Mouse (Mus musculus) midbrain, embryonic 11.5 days (tissue): ENCODE measurements around the gene Ppp1r12a. TPM values are rescaled to one million over a fixed set of nuclear protein-coding genes. Genes with fewer than 3 reads are reported as not detected.
"Not testable (repeated sequence)": the region's sequence is repeated elsewhere in the genome, so short reads cannot be mapped to it uniquely, and the experiment has no call there.

Source experiments
- ATAC-seq: fragments of 200-750 bp; cut with Nextera tagmentation; 2 replicates; pipeline ENCODE4 v1.8.0; 2017; ENCODE audit warnings: moderate TSS enrichment, moderate library complexity; ENCODE audit not compliant: low FRiP score
- DNase-seq: peaks from one replicate; pipeline ENCODE4 v3.0.0; 2015; ENCODE audit warnings: low spot score; ENCODE audit errors: missing footprints
- H3K27ac ChIP-seq: fragments of 300-500 bp; sonication (generic); 2 replicates; pipeline ENCODE4 v1.5.1; 2014; ENCODE audit warnings: low read depth, low read length
- H3K27me3 ChIP-seq: fragments of 300-500 bp; sonication (generic); 2 replicates; pipeline ENCODE4 v1.6.1; 2014; ENCODE audit warnings: mild to moderate bottlenecking, low read length, moderate library complexity, mixed read lengths; ENCODE audit not compliant: control insufficient read depth, insufficient read depth
- H3K36me3 ChIP-seq: fragments of 300-500 bp; sonication (generic); 2 replicates; pipeline ENCODE4 v1.6.1; 2014; ENCODE audit warnings: mild to moderate bottlenecking, low read length, moderate library complexity, mixed read lengths; ENCODE audit not compliant: control insufficient read depth, insufficient read depth
- H3K4me1 ChIP-seq: fragments of 300-500 bp; sonication (generic); 2 replicates; pipeline ENCODE4 v1.6.1; 2014; ENCODE audit warnings: low read length; ENCODE audit not compliant: control insufficient read depth, insufficient read depth
- H3K4me2 ChIP-seq: fragments of 300-500 bp; sonication (generic); 2 replicates; pipeline ENCODE4 v1.6.1; 2014; ENCODE audit warnings: mild to moderate bottlenecking, moderate library complexity
- H3K4me3 ChIP-seq: fragments of 300-500 bp; sonication (generic); 2 replicates; pipeline ENCODE4 v1.5.1; 2014; ENCODE audit warnings: low read depth, low read length
- H3K9ac ChIP-seq: fragments of 300-500 bp; sonication (generic); 2 replicates; pipeline ENCODE4 v1.6.1; 2014; ENCODE audit warnings: low read length
- H3K9me3 ChIP-seq: fragments of 300-500 bp; sonication (generic); 2 replicates; pipeline ENCODE4 v1.6.1; 2016; ENCODE audit warnings: low read length; ENCODE audit not compliant: control insufficient read depth
- WGBS: fragments of 180-500 bp; shearing (Covaris S2); extraction: QIAGEN DNeasy Blood & Tissue Kit; methylation state at CpG from one replicate; pipeline ENCODE4 v1.1.7; 2014; 5-methylcytosine and 5-hydroxymethylcytosine counted together
- polyA plus RNA-seq: library from polyadenylated mRNA; unstranded; fragments of >200 nt; fragmentation: Nextera tagmentation; extraction: Ambion mirVana; gene quantifications from 2 replicates; pipeline ENCODE4 v1.2.1, GENCODE M21; 2014

Ppp1r12a gene
- polyA plus RNA-seq, 1 experiment from 2014 or later: 78.6 TPM

- no peaks in the 10 kb centered on the region for H3K4me1 ChIP-seq
- no peak overlapping the region for H3K4me2 ChIP-seq
- WGBS: 95% methylated on average over 27 of the region's 27 CpGs
- no peaks in the 10 kb centered on the region for H3K9me3 ChIP-seq
- ATAC-seq (no peak), DNase-seq (no peak)
- no peak overlapping the region for H3K27ac ChIP-seq
- no peaks in the 10 kb centered on the region for H3K27me3 ChIP-seq
- no peak overlapping the region for H3K4me3 ChIP-seq
- 0 out of 2 replicates have a peak, but pooled peaks cover 2% of the 10 kb centered on the region for H3K36me3 ChIP-seq
- H3K9ac ChIP-seq: no peak overlapping the region
These were observed 102.6 kb downstream of the Ppp1r12a start for GRCm38 (mm10) chr10:108264641-108265040.

GRCm38 (mm10) chr10:108271201-108271600 is 109.2 kb downstream of the Ppp1r12a start:
- peaks cover 2% of the 10 kb centered on the region; the same call in 1 of the 2 replicates for H3K36me3 ChIP-seq
- no peak overlapping the region for H3K27ac ChIP-seq
- 75% methylated on average over 7 of the region's 7 CpGs for WGBS
- H3K9me3 ChIP-seq: no peaks in the 10 kb centered on the region
- H3K9ac ChIP-seq: no peak overlapping the region
- H3K27me3 ChIP-seq: no peaks in the 10 kb centered on the region
- ATAC-seq: peak; percentile 57; the same call in 1 of the 2 replicates
- H3K4me3 ChIP-seq: no peak overlapping the region
- H3K4me2 ChIP-seq: no peak overlapping the region
- no peaks in the 10 kb centered on the region for H3K4me1 ChIP-seq
- DNase-seq: no peak

- ATAC-seq: peak; percentile 66; the same call in 1 of the 2 replicates
- no peaks in the 10 kb centered on the region for H3K9me3 ChIP-seq
- 48% methylated on average over 6 of the region's 6 CpGs for WGBS
- peaks cover 4% of the 10 kb centered on the region; the same call in 1 of the 2 replicates for H3K36me3 ChIP-seq
- DNase-seq: no peak
- no peaks in the 10 kb centered on the region for H3K27me3 ChIP-seq
- no peak overlapping the region for H3K9ac ChIP-seq
- H3K27ac ChIP-seq: no peak overlapping the region
- no peak overlapping the region for H3K4me3 ChIP-seq
- H3K4me1 ChIP-seq: no peaks in the 10 kb centered on the region
- no peak overlapping the region for H3K4me2 ChIP-seq
These were observed 114.7 kb downstream of the Ppp1r12a start for GRCm38 (mm10) chr10:108276678-108277077.

GRCm38 (mm10) chr10:108277198-108277597 is 115.2 kb downstream of the Ppp1r12a start:
- no peak overlapping the region for H3K4me3 ChIP-seq
- H3K9me3 ChIP-seq: no peaks in the 10 kb centered on the region
- ATAC-seq (no peak), DNase-seq (no peak)
- no peaks in the 10 kb centered on the region for H3K27me3 ChIP-seq
- WGBS: 83% methylated on average over 7 of the region's 7 CpGs
- no peak overlapping the region for H3K4me2 ChIP-seq
- peaks cover 4% of the 10 kb centered on the region; the same call in 1 of the 2 replicates for H3K36me3 ChIP-seq
- no peaks in the 10 kb centered on the region for H3K4me1 ChIP-seq
- no peak overlapping the region for H3K27ac ChIP-seq
- H3K9ac ChIP-seq: no peak overlapping the region

GRCm38 (mm10) chr10:108281099-108281498 is 119.1 kb downstream of the Ppp1r12a start:
- WGBS: 100% methylated on average over 2 of the region's 5 CpGs
- H3K27me3 ChIP-seq, ATAC-seq, H3K9me3 ChIP-seq, H3K4me2 ChIP-seq, H3K9ac ChIP-seq, H3K36me3 ChIP-seq, DNase-seq, H3K4me3 ChIP-seq, H3K27ac ChIP-seq, H3K4me1 ChIP-seq: not testable (repeated sequence)

- Histone ChIP-seq H3K4me3 (no peak overlapping the region), H3K9me3 (no peaks in the 10 kb centered on the region), H3K4me1 (no peaks in the 10 kb centered on the region), H3K9ac (no peak overlapping the region), H3K27ac (no peak overlapping the region), H3K27me3 (no peaks in the 10 kb centered on the region), H3K4me2 (no peak overlapping the region), H3K36me3 (peaks cover 4% of the 10 kb centered on the region; the same call in 1 of the 2 replicates)
- 92% methylated on average over 6 of the region's 6 CpGs for WGBS
- no peak for DNase-seq
- no peak for ATAC-seq
These were observed 120.4 kb downstream of the Ppp1r12a start for GRCm38 (mm10) chr10:108282351-108282750.

- Histone ChIP-seq H3K27ac (no peak overlapping the region), H3K36me3 (peaks cover 4% of the 10 kb centered on the region; the same call in 1 of the 2 replicates), H3K27me3 (no peaks in the 10 kb centered on the region), H3K9me3 (no peaks in the 10 kb centered on the region), H3K4me1 (no peaks in the 10 kb centered on the region), H3K4me3 (no peak overlapping the region), H3K4me2 (no peak overlapping the region), H3K9ac (no peak overlapping the region)
- 94% methylated on average over 2 of the region's 2 CpGs for WGBS
- DNase-seq (no peak), ATAC-seq (no peak)
These were observed 121.4 kb downstream of the Ppp1r12a start for GRCm38 (mm10) chr10:108283418-108283817.

- H3K4me3 ChIP-seq: no peak overlapping the region
- peaks cover 4% of the 10 kb centered on the region; the same call in 1 of the 2 replicates for H3K36me3 ChIP-seq
- no peak overlapping the region for H3K4me2 ChIP-seq
- no peak overlapping the region for H3K27ac ChIP-seq
- no peaks in the 10 kb centered on the region for H3K4me1 ChIP-seq
- no peaks in the 10 kb centered on the region for H3K9me3 ChIP-seq
- ATAC-seq (no peak), DNase-seq (no peak)
- 89% methylated on average over 4 of the region's 4 CpGs for WGBS
- H3K9ac ChIP-seq: no peak overlapping the region
- no peaks in the 10 kb centered on the region for H3K27me3 ChIP-seq
These were observed 121.8 kb downstream of the Ppp1r12a start for GRCm38 (mm10) chr10:108283837-108284236.

GRCm38 (mm10) chr10:108284445-108284844 is 122.5 kb downstream of the Ppp1r12a start:
- Histone ChIP-seq H3K27ac (no peak overlapping the region), H3K27me3 (no peaks in the 10 kb centered on the region), H3K36me3 (peaks cover 4% of the 10 kb centered on the region; the same call in 1 of the 2 replicates), H3K4me2 (no peak overlapping the region), H3K9ac (no peak overlapping the region), H3K4me1 (no peaks in the 10 kb centered on the region), H3K9me3 (no peaks in the 10 kb centered on the region), H3K4me3 (no peak overlapping the region)
- no peak for ATAC-seq
- WGBS: 95% methylated on average over 4 of the region's 4 CpGs
- DNase-seq: no peak
